Mouse (Mus musculus) heart, adult 2 months (tissue): ENCODE data around the gene Glis1.

Source experiments
- CTCF ChIP-seq: fragments of 200-600 bp; IDR thresholded peaks from 2 replicates; pipeline ENCODE4 v1.8.1; 2022; ENCODE audit warnings: antibody characterized with exemption, mild to moderate bottlenecking, moderate library complexity
- POLR2A ChIP-seq: fragments of 200-500 bp; IDR thresholded peaks from 2 replicates; pipeline ENCODE4 v1.6.1; 2011; ENCODE audit warnings: mild to moderate bottlenecking, low read depth, low read length, control low read depth; ENCODE audit not compliant: insufficient read depth

DNA sequence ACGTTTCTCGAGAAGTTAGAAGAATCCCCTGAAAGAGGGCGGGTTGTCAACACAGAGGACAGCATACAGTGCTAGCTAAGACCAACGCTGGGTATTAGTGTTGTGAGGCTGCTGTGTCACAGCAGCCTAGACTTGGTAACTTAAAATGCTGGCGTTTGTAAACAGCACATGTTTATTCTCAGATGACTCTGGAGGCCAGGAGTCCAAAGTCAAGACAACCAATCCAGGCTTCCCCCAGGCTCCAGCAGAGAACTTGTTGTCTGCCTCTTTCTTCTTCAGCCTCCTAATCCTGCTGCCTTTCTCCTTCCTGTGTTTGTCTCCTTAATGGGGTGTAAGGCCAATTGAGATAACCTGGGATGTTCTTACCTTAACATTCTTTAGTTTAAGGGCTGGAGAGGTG, 110.5 kb downstream of the Glis1 start:
- TF ChIP-seq CTCF (no peak), POLR2A (no peak)
